Comparison of ENCODE assay signal across 8 mouse cellular contexts in genomic region chr2:180745248-180745927, GRCm38 (mm10). TPM values are rescaled to one million over a fixed set of nuclear protein-coding genes. Genes with fewer than 3 reads are reported as not detected.
DNase-seq lines count a peak whose midpoint lies in the region; ATAC-seq and TF ChIP-seq lines count a peak whose summit lies in the region.

No protein-coding gene starts in this region.

- H3K27me3 ChIP-seq in G1E (ENCODE audit: insufficient read depth, low read length) = peaks cover 23% of the 10 kb centered on the region
- H3K27me3 ChIP-seq in forebrain, embryonic 16.5 days (replicated peaks; ENCODE audit: control insufficient read depth, insufficient read depth, low read length) = 0 out of 2 replicates have a peak, but pooled peaks cover 3% of the 10 kb centered on the region
- no peaks in the 10 kb centered on the region for H3K27me3 ChIP-seq in hindbrain, embryonic 11.5 days (ENCODE audit: control insufficient read depth, insufficient read depth, low read length)
- no peaks in the 10 kb centered on the region for H3K27me3 ChIP-seq in lung, postnatal 0 days (replicated peaks; ENCODE audit: insufficient read depth, low read length)

- no peaks in the 10 kb centered on the region for H3K36me3 ChIP-seq in G1E (replicated peaks)
- no peaks in the 10 kb centered on the region for H3K36me3 ChIP-seq in forebrain, embryonic 16.5 days (ENCODE audit: control insufficient read depth, insufficient read depth)
- H3K36me3 ChIP-seq in hindbrain, embryonic 11.5 days (ENCODE audit: control insufficient read depth, insufficient read depth, low read length) = no peaks in the 10 kb centered on the region
- no peaks in the 10 kb centered on the region for H3K36me3 ChIP-seq in lung, postnatal 0 days (ENCODE audit: insufficient read depth, low read length)

- H3K4me1 ChIP-seq in G1E (ENCODE audit: insufficient read depth, low read depth, low read length) = peaks cover 2% of the 10 kb centered on the region
- peaks cover 5% of the 10 kb centered on the region for H3K4me1 ChIP-seq in forebrain, embryonic 16.5 days (replicated peaks; ENCODE audit: control insufficient read depth, insufficient read depth, low read length)
- H3K4me1 ChIP-seq in hindbrain, embryonic 11.5 days (replicated peaks; ENCODE audit: control insufficient read depth, insufficient read depth, low read length) = no peaks in the 10 kb centered on the region
- no peaks in the 10 kb centered on the region for H3K4me1 ChIP-seq in lung, postnatal 0 days (ENCODE audit: insufficient read depth, low read depth, low read length)

- no peak overlapping the region for H3K9ac ChIP-seq in forebrain, embryonic 16.5 days (replicated peaks; ENCODE audit: low read depth, low read length)
- H3K9ac ChIP-seq in hindbrain, embryonic 11.5 days (ENCODE audit: low read depth, low read length) = no peak overlapping the region
- no peak overlapping the region for H3K9ac ChIP-seq in lung, postnatal 0 days (replicated peaks; ENCODE audit: low read depth)

- H3K27ac ChIP-seq in forebrain, embryonic 16.5 days (ENCODE audit: low read length) = no peak overlapping the region
- no peak overlapping the region for H3K27ac ChIP-seq in hindbrain, embryonic 11.5 days (ENCODE audit: low read depth, low read length)
- no peak overlapping the region for H3K27ac ChIP-seq in lung, postnatal 0 days (ENCODE audit: low read length)

- ATAC-seq in G1E (ENCODE audit: extremely low read depth, insufficient number of reproducible peaks, low FRiP score, poor library complexity, severe bottlenecking) = peak; percentile 74
- ATAC-seq in forebrain, embryonic 16.5 days = peak; percentile 84
- ATAC-seq in hindbrain, embryonic 11.5 days (ENCODE audit: low FRiP score) = peak; percentile 75
- ATAC-seq in lung, postnatal 0 days = peak; percentile 64

- no peak overlapping the region for H3K4me3 ChIP-seq in G1E (ENCODE audit: low read depth, low read length)
- H3K4me3 ChIP-seq in forebrain, embryonic 16.5 days (replicated peaks; ENCODE audit: low read length) = no peak overlapping the region
- H3K4me3 ChIP-seq in hindbrain, embryonic 11.5 days (ENCODE audit: low read depth, low read length) = no peak overlapping the region
- H3K4me3 ChIP-seq in lung, postnatal 0 days (ENCODE audit: low read depth, low read length) = no peak overlapping the region

- peak; percentile 68 for DNase-seq in G1E (ENCODE audit: low spot score)
- DNase-seq in cerebellum, adult 18-20 months = peak; percentile 84 to 90
- peak; percentile 91 for DNase-seq in hindbrain, embryonic 11.5 days (ENCODE audit: low spot score)
- DNase-seq in layer of hippocampus, adult 9-11 months = peak; percentile 69
- peak; percentile 86 for DNase-seq in lung, postnatal 0 days (ENCODE audit: low spot score)
- DNase-seq in retina, adult 2 months (ENCODE audit: low read depth, low spot score) = peak; percentile 69
- DNase-seq in thymus, postnatal 25 days = peak; percentile 90

- H3K4me2 ChIP-seq in forebrain, embryonic 16.5 days (ENCODE audit: low read length) = no peak overlapping the region
- no peak overlapping the region for H3K4me2 ChIP-seq in hindbrain, embryonic 11.5 days (replicated peaks; ENCODE audit: low read depth, low read length)
- no peak overlapping the region for H3K4me2 ChIP-seq in lung, postnatal 0 days (replicated peaks; ENCODE audit: low read depth, low read length)

- TF ChIP-seq CTCF in G1E (IDR thresholded peaks at IDR 0.05; ENCODE audit: low read depth, low read length) = peak; percentile 96
- peak; percentile 100 for TF ChIP-seq CTCF in lung, postnatal 0 days (IDR thresholded peaks at IDR 0.05)

- no peak for TF ChIP-seq EP300 in lung, postnatal 0 days (IDR thresholded peaks at IDR 0.05)

- no peaks in the 10 kb centered on the region for H3K9me3 ChIP-seq in G1E (replicated peaks)
- H3K9me3 ChIP-seq in forebrain, embryonic 16.5 days (ENCODE audit: control insufficient read depth, low read length) = no peaks in the 10 kb centered on the region
- no peaks in the 10 kb centered on the region for H3K9me3 ChIP-seq in hindbrain, embryonic 11.5 days (ENCODE audit: control insufficient read depth, low read length)
- no peaks in the 10 kb centered on the region for H3K9me3 ChIP-seq in lung, postnatal 0 days (ENCODE audit: low read length)

- 36% methylated on average over 17 of the region's 17 CpGs for WGBS in forebrain, embryonic 16.5 days
- 37% methylated on average over 17 of the region's 17 CpGs for WGBS in hindbrain, embryonic 11.5 days
- WGBS in lung, postnatal 0 days = 28% methylated on average over 17 of the region's 17 CpGs

RNA-seq across cellular contexts. Expression of gene Slc17a9, which starts 20.3 kb away (rescaled TPM):
- total RNA-seq in G1E (2014; fragmentation: Nextera tagmentation) (1.2 and 2.0 TPM in 2 replicates), G1E (2017) (0.06 TPM in 1 of 2 replicates, not detected in the other)
- polyA plus RNA-seq in G1E (2012) = 0.26 and 0.36 TPM in 2 replicates
- 0.22 and 0.48 TPM in 2 replicates for polyA plus RNA-seq in forebrain, embryonic 16.5 days (2015; fragmentation: Nextera tagmentation; extraction: Ambion mirVana)
- polyA plus RNA-seq in hindbrain, embryonic 11.5 days (2014; fragmentation: Nextera tagmentation; extraction: Ambion mirVana) = 0.14 and 0.45 TPM in 2 replicates
- 1.4 and 1.7 TPM in 2 replicates for polyA plus RNA-seq in lung, postnatal 0 days (2015; fragmentation: Nextera tagmentation; extraction: Ambion mirVana)

RNA-seq across cellular contexts. Expression of gene Bhlhe23, which starts 31.3 kb away (rescaled TPM):
- total RNA-seq in G1E (2014; fragmentation: Nextera tagmentation) (not detected in 2 replicates), G1E (2017) (0.11 TPM in 1 of 2 replicates, not detected in the other)
- polyA plus RNA-seq in G1E (2012) = not detected in 2 replicates
- 0.13 and 0.75 TPM in 2 replicates for polyA plus RNA-seq in forebrain, embryonic 16.5 days (2015; fragmentation: Nextera tagmentation; extraction: Ambion mirVana)
- 3.0 and 3.7 TPM in 2 replicates for polyA plus RNA-seq in hindbrain, embryonic 11.5 days (2014; fragmentation: Nextera tagmentation; extraction: Ambion mirVana)
- polyA plus RNA-seq in lung, postnatal 0 days (2015; fragmentation: Nextera tagmentation; extraction: Ambion mirVana) = not detected in 2 replicates

RNA-seq across cellular contexts. Expression of gene Gid8, which starts 35.5 kb away (rescaled TPM):
- 68.9 and 79.7 TPM in 2 replicates for total RNA-seq in G1E (2014; fragmentation: Nextera tagmentation)
- total RNA-seq in G1E (2017) = 70.2 and 78.3 TPM in 2 replicates
- polyA plus RNA-seq in G1E (2012) = 29.3 and 35.5 TPM in 2 replicates
- polyA plus RNA-seq in forebrain, embryonic 16.5 days (2015; fragmentation: Nextera tagmentation; extraction: Ambion mirVana) = 57.2 and 58.3 TPM in 2 replicates
- polyA plus RNA-seq in hindbrain, embryonic 11.5 days (2014; fragmentation: Nextera tagmentation; extraction: Ambion mirVana) = 59.6 and 70.0 TPM in 2 replicates
- polyA plus RNA-seq in lung, postnatal 0 days (2015; fragmentation: Nextera tagmentation; extraction: Ambion mirVana) = 38.7 and 38.8 TPM in 2 replicates

RNA-seq across cellular contexts. Expression of gene Dido1, which starts 35.6 kb away (rescaled TPM):
- 57.3 and 66.5 TPM in 2 replicates for total RNA-seq in G1E (2014; fragmentation: Nextera tagmentation)
- total RNA-seq in G1E (2017) = 53.6 and 62.3 TPM in 2 replicates
- polyA plus RNA-seq in G1E (2012) = 19.4 and 21.4 TPM in 2 replicates
- 29.4 and 30.3 TPM in 2 replicates for polyA plus RNA-seq in forebrain, embryonic 16.5 days (2015; fragmentation: Nextera tagmentation; extraction: Ambion mirVana)
- 29.5 and 39.7 TPM in 2 replicates for polyA plus RNA-seq in hindbrain, embryonic 11.5 days (2014; fragmentation: Nextera tagmentation; extraction: Ambion mirVana)
- 14.9 and 16.3 TPM in 2 replicates for polyA plus RNA-seq in lung, postnatal 0 days (2015; fragmentation: Nextera tagmentation; extraction: Ambion mirVana)
